Mouse (Mus musculus) ES-Bruce4 (cell line): ENCODE data around the gene Gmppb.

Experiments used
- CTCF ChIP-seq: IDR thresholded peaks from one replicate; pipeline ENCODE4 v1.8.1; 2011; ENCODE audit warnings: low read depth, low read length
- EP300 ChIP-seq: IDR thresholded peaks from 2 replicates; pipeline ENCODE4 v1.6.1; 2011; ENCODE audit warnings: low read depth, low read length; ENCODE audit not compliant: insufficient read depth

GRCm38 (mm10) chr9:108082988-108083431 is 34.0 kb downstream of the Gmppb start, which contains the start of gene Rnf123:
- TF ChIP-seq EP300 (no peak), CTCF (no peak)
